In the genomic region with DNA sequence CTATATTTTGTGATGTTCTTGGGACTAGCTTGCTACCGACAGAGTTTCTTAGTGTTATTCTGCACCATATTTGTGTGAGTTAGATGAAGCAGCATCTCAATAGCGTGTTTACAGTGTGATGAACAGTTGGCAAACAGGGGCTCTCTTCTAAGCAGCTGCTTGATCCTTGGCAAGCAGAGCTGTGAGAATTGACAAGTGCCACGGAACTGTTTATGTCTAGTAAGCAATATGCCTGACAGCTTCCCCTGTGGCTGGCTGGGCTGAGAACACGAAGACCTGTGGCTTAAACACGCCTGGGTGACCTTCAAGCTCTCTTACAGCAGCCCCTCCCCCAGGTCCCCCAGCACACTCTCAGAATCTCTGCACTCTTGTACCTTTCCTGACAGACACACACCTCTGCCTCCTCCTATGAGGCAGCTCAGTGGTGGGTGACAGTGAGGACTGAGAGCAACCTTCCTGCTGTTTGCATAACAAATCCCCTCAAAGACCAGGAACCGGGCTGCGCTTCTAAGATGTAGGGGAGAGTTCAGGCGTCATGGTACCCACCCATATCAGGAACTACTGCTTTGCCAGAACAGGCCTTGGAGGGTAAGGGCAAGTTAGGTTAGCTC, we compare ENCODE assay signal across 17 mouse cellular contexts. TPM values are rescaled to one million over a fixed set of nuclear protein-coding genes. Genes with fewer than 3 reads are reported as not detected.
DNase-seq lines count a peak whose midpoint lies in the region; ATAC-seq and TF ChIP-seq lines count a peak whose summit lies in the region.
"Had no signal": no experiment of that assay in that cellular context is flagged by ENCODE, and none has a peak within 500 bp of the region (broad histone marks: within the 10 kb centered on the region; RNA-seq: fewer than 3 reads in every experiment).

No protein-coding gene starts in this region.

- no peak for DNase-seq in heart, postnatal 25 days (ENCODE audit: low spot score)
- DNase-seq in R1 (ENCODE audit: low read depth, low spot score) = peak; percentile 91
- peak; percentile 31 to 41 for DNase-seq in layer of hippocampus, adult 2 months (ENCODE audit: low spot score in 2 of 2)
- no peak for DNase-seq in right cerebral cortex, postnatal 4 days
- DNase-seq: adrenal gland, adult 8-10 months; gastrocnemius, postnatal 25 days; kidney, adult 8-10 months; lung, postnatal 14 days; thymus, adult 18-20 months had no signal

- TF ChIP-seq EP300 in ES-Bruce4 (IDR thresholded peaks at IDR 0.05; ENCODE audit: insufficient read depth, low read depth, low read length) = 0 out of 2 replicates have a peak, but pooled peaks have one; percentile 66

- no peaks in the 10 kb centered on the region for H3K9me3 ChIP-seq in heart, embryonic 14.5 days (ENCODE audit: control insufficient read depth, low read length)
- no peaks in the 10 kb centered on the region for H3K9me3 ChIP-seq in ES-Bruce4 (replicated peaks; ENCODE audit: control insufficient read depth, insufficient read depth, low read length, poor library complexity, severe bottlenecking)
- no peaks in the 10 kb centered on the region for H3K9me3 ChIP-seq in intestine, embryonic 15.5 days
- H3K9me3 ChIP-seq: embryonic facial prominence, embryonic 15.5 days; hindbrain, embryonic 15.5 days; liver, embryonic 15.5 days; midbrain, embryonic 10.5 days had no signal

- H3K27ac ChIP-seq in heart, embryonic 14.5 days (replicated peaks in 1 of 2; ENCODE audit: control insufficient read depth in 1 of 2, insufficient read depth in 1 of 2, low read depth in 2 of 2, low read length in 2 of 2) = peak overlapping the region; percentile 3 to 70; a peak in 3 of 4 replicates
- H3K27ac ChIP-seq in ES-Bruce4 (ENCODE audit: insufficient read depth, low read length) = peak overlapping the region; percentile 76
- no peak overlapping the region for H3K27ac ChIP-seq in layer of hippocampus, adult 2 months
- H3K27ac ChIP-seq in intestine, embryonic 15.5 days = no peak overlapping the region
- H3K27ac ChIP-seq: embryonic facial prominence, embryonic 15.5 days; liver, embryonic 15.5 days; midbrain, embryonic 10.5 days had no signal

- H3K4me2 ChIP-seq in heart, embryonic 14.5 days (ENCODE audit: low read length) = no peak overlapping the region
- no peak overlapping the region for H3K4me2 ChIP-seq in intestine, embryonic 15.5 days (replicated peaks)
- H3K4me2 ChIP-seq: embryonic facial prominence, embryonic 15.5 days; hindbrain, embryonic 15.5 days; liver, embryonic 15.5 days had no signal

- TF ChIP-seq CTCF in ES-Bruce4 (IDR thresholded peaks at IDR 0.05; ENCODE audit: low read depth, low read length) = no peak
- TF ChIP-seq CTCF in layer of hippocampus, adult 2 months (conservative IDR thresholded peaks at IDR 0.05) = no peak

- no peak overlapping the region for H3K4me3 ChIP-seq in heart, embryonic 14.5 days (ENCODE audit: control insufficient read depth in 1 of 2, insufficient read depth in 1 of 2, low read depth in 1 of 2, low read length in 2 of 2)
- no peak overlapping the region for H3K4me3 ChIP-seq in ES-Bruce4 (ENCODE audit: low read depth, low read length)
- no peak overlapping the region for H3K4me3 ChIP-seq in layer of hippocampus, adult 2 months
- no peak overlapping the region for H3K4me3 ChIP-seq in intestine, embryonic 15.5 days (replicated peaks)
- H3K4me3 ChIP-seq: embryonic facial prominence, embryonic 15.5 days; hindbrain, embryonic 15.5 days; liver, embryonic 15.5 days; midbrain, embryonic 10.5 days; myocyte had no signal

- intact Hi-C loops in heart, postnatal 25 days (cut with DNase I) = loop anchor here (10.0 kb wide), 1 partner anchor 122 kb away; no protein-coding TSS in a partner anchor

- peaks cover 22 to 30% of the 10 kb centered on the region in 2 experiments for H3K4me1 ChIP-seq in heart, embryonic 14.5 days (ENCODE audit: control insufficient read depth in 2 of 2, insufficient read depth in 2 of 2, low read length in 2 of 2)
- peaks cover 6% of the 10 kb centered on the region for H3K4me1 ChIP-seq in ES-Bruce4 (ENCODE audit: control insufficient read depth, insufficient read depth, low read length)
- no peaks in the 10 kb centered on the region for H3K4me1 ChIP-seq in intestine, embryonic 15.5 days (replicated peaks)
- H3K4me1 ChIP-seq: embryonic facial prominence, embryonic 15.5 days; hindbrain, embryonic 15.5 days; liver, embryonic 15.5 days; midbrain, embryonic 10.5 days had no signal

- TF ChIP-seq POLR2A in ES-Bruce4 (IDR thresholded peaks at IDR 0.05; ENCODE audit: insufficient read depth, low read length) = no peak

- 67% methylated on average over 8 of the region's 8 CpGs for WGBS in heart, embryonic 14.5 days
- WGBS in intestine, embryonic 15.5 days = 74% methylated on average over 8 of the region's 8 CpGs

- no peak for ATAC-seq in heart, embryonic 14.5 days (ENCODE audit: insufficient number of reproducible peaks, insufficient read depth, low FRiP score, low read depth)
- no peak for ATAC-seq in intestine, embryonic 15.5 days

- 0 out of 2 replicates have a peak overlapping the region, but pooled peaks have one; percentile 3 for H3K9ac ChIP-seq in heart, embryonic 14.5 days (ENCODE audit: low read length)
- H3K9ac ChIP-seq in ES-Bruce4 (ENCODE audit: low read depth, poor library complexity, severe bottlenecking) = no peak overlapping the region
- H3K9ac ChIP-seq in intestine, embryonic 15.5 days = no peak overlapping the region
- H3K9ac ChIP-seq: embryonic facial prominence, embryonic 15.5 days; hindbrain, embryonic 15.5 days; liver, embryonic 15.5 days had no signal

- H3K27me3 ChIP-seq in heart, embryonic 14.5 days (ENCODE audit: control insufficient read depth, insufficient read depth, low read length) = no peaks in the 10 kb centered on the region
- no peaks in the 10 kb centered on the region for H3K27me3 ChIP-seq in ES-Bruce4 (ENCODE audit: control insufficient read depth, insufficient read depth, low read length, poor library complexity, severe bottlenecking)
- H3K27me3 ChIP-seq in intestine, embryonic 15.5 days (replicated peaks) = no peaks in the 10 kb centered on the region
- H3K27me3 ChIP-seq: embryonic facial prominence, embryonic 15.5 days; hindbrain, embryonic 15.5 days; liver, embryonic 15.5 days had no signal

- H3K36me3 ChIP-seq in heart, embryonic 14.5 days (ENCODE audit: control insufficient read depth, insufficient read depth, low read length) = peaks cover 67% of the 10 kb centered on the region
- peaks cover 46% of the 10 kb centered on the region for H3K36me3 ChIP-seq in ES-Bruce4 (ENCODE audit: control insufficient read depth, insufficient read depth, low read length, poor library complexity, severe bottlenecking)
- H3K36me3 ChIP-seq in intestine, embryonic 15.5 days = peaks cover 53% of the 10 kb centered on the region

RNA-seq across cellular contexts. Expression of gene Leo1, which starts 21.8 kb away (rescaled TPM):
- polyA plus RNA-seq in heart, embryonic 14.5 days (2014; fragmentation: Nextera tagmentation; extraction: Ambion mirVana) = 23.6 and 26.0 TPM in 2 replicates
- total RNA-seq in heart, postnatal 25 days (2021) = 10 to 100 TPM; 12.0 to 20.6 TPM
- 56.3 and 57.7 TPM in 2 replicates for polyA plus RNA-seq in ES-Bruce4 (2011; ENCODE audit: insufficient read depth, insufficient read length, low read depth, missing spikeins)
- total RNA-seq in layer of hippocampus, adult 2 months (2021) = 10 to 100 TPM; 24.1 to 24.3 TPM
- polyA plus RNA-seq in intestine, embryonic 15.5 days (2015; fragmentation: Nextera tagmentation; extraction: Ambion mirVana) = 32.5 and 35.2 TPM in 2 replicates

RNA-seq across cellular contexts. Expression of gene Mapk6, which starts 53.4 kb away (rescaled TPM):
- 52.3 and 55.6 TPM in 2 replicates for polyA plus RNA-seq in heart, embryonic 14.5 days (2014; fragmentation: Nextera tagmentation; extraction: Ambion mirVana)
- total RNA-seq in heart, postnatal 25 days (2021) = 10 to 100 TPM; 30.9 to 31.0 TPM
- polyA plus RNA-seq in ES-Bruce4 (2011; ENCODE audit: insufficient read depth, insufficient read length, low read depth, missing spikeins) = 130 and 147 TPM in 2 replicates
- total RNA-seq in layer of hippocampus, adult 2 months (2021) = 10 to 100 TPM; 23.5 to 24.8 TPM
- polyA plus RNA-seq in intestine, embryonic 15.5 days (2015; fragmentation: Nextera tagmentation; extraction: Ambion mirVana) = 47.2 and 55.5 TPM in 2 replicates

Comparison
In these comparisons a context has a peak if more than half of its experiments do, and no peak if none do; other contexts are left out.
1. H3K27ac ChIP-seq: peak in heart, embryonic 14.5 days (2 of 2) and ES-Bruce4 (single experiment); none in layer of hippocampus, adult 2 months (single experiment) and intestine, embryonic 15.5 days (single experiment).
2. DNase-seq: peak in R1 (single experiment) and layer of hippocampus, adult 2 months (2 of 2); none in heart, postnatal 25 days (single experiment) and right cerebral cortex, postnatal 4 days (single experiment).